Mouse (Mus musculus): ENCODE results near the gene Sp100. TPM values are rescaled to one million over a fixed set of nuclear protein-coding genes. Genes with fewer than 3 reads are reported as not detected.

Gene Sp100
- polyA plus RNA-seq, 1 experiment from 2014 or later: 2.6 TPM

DNA sequence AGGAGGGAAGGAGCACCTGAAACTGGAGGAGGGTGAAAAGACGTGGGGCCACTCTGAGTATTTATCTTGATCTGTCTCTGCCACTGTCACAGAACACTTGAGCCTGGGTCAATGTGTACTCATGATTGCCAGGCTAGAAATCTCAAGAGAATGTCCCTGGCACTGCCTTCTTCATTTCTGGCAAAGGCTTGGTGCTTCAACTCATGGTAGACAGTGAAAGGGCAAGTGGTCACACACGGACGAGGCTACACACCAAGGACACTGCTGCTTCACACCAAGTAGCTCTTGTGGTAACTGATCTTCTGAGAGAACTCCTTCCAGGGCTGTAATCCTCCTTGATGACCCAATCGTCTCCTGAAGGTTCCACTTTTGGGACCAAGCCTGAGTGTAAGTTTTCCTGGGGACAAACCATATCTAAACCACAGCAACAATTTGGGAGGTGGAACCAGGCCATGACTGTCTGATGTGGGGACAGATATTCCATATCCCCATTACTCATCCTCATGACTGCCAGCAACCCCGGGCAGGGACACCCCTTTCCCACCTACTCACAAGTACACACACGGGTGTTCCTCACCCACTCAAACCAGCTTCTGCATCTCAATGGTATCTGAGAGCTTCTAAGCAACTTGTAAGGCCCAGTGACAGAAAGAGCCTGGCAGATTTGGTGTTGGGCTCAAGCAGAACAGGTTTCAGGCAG lies 107.9 kb downstream of the Sp100 start:
- Histone ChIP-seq H3K27me3 (replicated peaks) (no peaks in the 10 kb centered on the region), H3K36me3 (no peaks in the 10 kb centered on the region), H3K4me2 (replicated peaks) (no peak overlapping the region), H3K4me1 (replicated peaks) (no peaks in the 10 kb centered on the region), H3K4me3 (replicated peaks) (no peak overlapping the region), H3K9ac (no peak overlapping the region), H3K9me3 (no peaks in the 10 kb centered on the region), H3K27ac (no peak overlapping the region)
- no peak for ATAC-seq
- 75% methylated on average over 6 of the region's 6 CpGs for WGBS

- Histone ChIP-seq H3K4me3 (replicated peaks) (no peak overlapping the region), H3K27ac (no peak overlapping the region)
- ATAC-seq: no peak
These were observed 108.6 kb downstream of the Sp100 start for GRCm38 (mm10) chr1:85758231-85758968.

GRCm38 (mm10) chr1:85758969-85759293 lies 109.1 kb downstream of the Sp100 start:
- Histone ChIP-seq H3K4me2 (replicated peaks) (no peak overlapping the region), H3K4me3 (replicated peaks) (no peak overlapping the region), H3K4me1 (replicated peaks) (no peaks in the 10 kb centered on the region), H3K36me3 (no peaks in the 10 kb centered on the region), H3K9me3 (no peaks in the 10 kb centered on the region), H3K27ac (no peak overlapping the region), H3K27me3 (replicated peaks) (no peaks in the 10 kb centered on the region), H3K9ac (no peak overlapping the region)
- no peak for ATAC-seq
- WGBS: 7% methylated on average over 1 of the region's 1 CpGs

More at GRCm38 (mm10) chr1:85758231-85758968, 108.6 kb downstream of the Sp100 start:
- WGBS: 26% methylated on average over 14 of the region's 14 CpGs
- Histone ChIP-seq H3K9ac (no peak overlapping the region), H3K36me3 (no peaks in the 10 kb centered on the region), H3K4me1 (replicated peaks) (no peaks in the 10 kb centered on the region), H3K4me2 (replicated peaks) (no peak overlapping the region), H3K27me3 (replicated peaks) (no peaks in the 10 kb centered on the region), H3K9me3 (no peaks in the 10 kb centered on the region)

Other genes with a start within 250 kb of the Sp100 start
- gene G530012D18Rik, start 74.3 kb upstream of the Sp100 start, polyA plus RNA-seq (2015; fragmentation: Nextera tagmentation; extraction: Ambion mirVana): not detected in 2 replicates
- 1.7 and 2.9 TPM in 2 replicates for gene Sp110, start 51.2 kb upstream of the Sp100 start, polyA plus RNA-seq (2015; fragmentation: Nextera tagmentation; extraction: Ambion mirVana)
- gene Sp140, start 49.6 kb upstream of the Sp100 start, polyA plus RNA-seq (2015; fragmentation: Nextera tagmentation; extraction: Ambion mirVana): 0.95 and 1.9 TPM in 2 replicates
- 0.96 and 1.1 TPM in 2 replicates for gene A630001G21Rik, start 128.7 kb downstream of the Sp100 start, polyA plus RNA-seq (2015; fragmentation: Nextera tagmentation; extraction: Ambion mirVana)
- 29.2 and 29.3 TPM in 2 replicates for gene Cab39, start 143.5 kb downstream of the Sp100 start, polyA plus RNA-seq (2015; fragmentation: Nextera tagmentation; extraction: Ambion mirVana)
- 135 TPM in 2 replicates for gene Itm2c, start 244.3 kb downstream of the Sp100 start, polyA plus RNA-seq (2015; fragmentation: Nextera tagmentation; extraction: Ambion mirVana)

All from intestine, embryonic 15.5 days (tissue).